Mouse (Mus musculus) CD8-positive naive resting alpha-beta T cell, adult 57 days (primary cell): Measurements from ENCODE around the gene Vmn1r94. TPM values are rescaled to one million over a fixed set of nuclear protein-coding genes. Genes with fewer than 3 reads are reported as not detected.

Source experiments
- total RNA-seq: library from RNA; stranded (reverse); gene quantifications from one replicate; pipeline ENCODE4 v1.2.4, GENCODE M21; 2023

Vmn1r94 gene
- not detected for total RNA-seq

GRCm38 (mm10) chr7:20168277-20168676 is at the start of gene Vmn1r94:
Vmn1r94 (minus strand) TSS chr7:20168377.

DNA sequence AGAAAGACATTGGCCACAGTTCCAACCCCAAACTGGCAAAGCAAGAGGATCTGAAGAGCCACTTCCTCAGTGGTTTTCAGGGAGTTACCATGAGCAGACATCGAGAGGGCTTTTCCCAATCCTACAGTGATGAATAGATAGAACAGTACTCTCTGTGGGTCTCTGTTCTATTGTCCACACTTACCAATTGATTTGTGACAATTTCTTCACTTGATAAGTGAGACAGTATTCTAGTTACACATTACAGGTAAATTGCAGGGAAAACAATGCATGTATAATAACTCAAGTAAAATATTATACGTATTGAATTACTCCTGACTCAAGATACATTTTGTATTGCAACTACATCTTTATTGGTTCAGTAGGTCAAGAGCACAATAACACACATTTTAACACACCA is 37.3 kb upstream of the Vmn1r94 start, which contains the start of gene Gm6164:
Gm6164 (minus strand) TSS at position 101 of the 400 bp plus-strand sequence.

DNA sequence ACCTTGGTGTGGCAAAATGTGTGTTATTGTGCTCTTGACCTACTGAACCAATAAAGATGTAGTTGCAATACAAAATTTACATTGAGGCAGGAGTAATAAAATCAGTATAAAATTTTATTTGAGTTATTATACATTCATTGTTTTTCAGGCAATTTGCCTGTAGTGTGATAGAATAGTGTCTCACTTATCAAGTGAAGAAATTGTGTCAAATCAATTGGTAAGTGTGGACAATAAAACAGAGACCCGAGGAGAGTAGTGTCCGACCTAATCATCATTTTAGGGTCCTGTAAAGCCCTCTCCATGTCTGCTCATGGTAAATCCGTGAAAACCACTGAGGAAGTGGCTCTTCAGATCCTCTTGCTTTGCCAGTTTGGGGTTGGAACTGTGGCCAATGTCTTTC is 25.2 kb upstream of the Vmn1r94 start, which contains the start of gene Vmn1r95:
Vmn1r95 (plus strand) TSS at position 301 of the 400 bp plus-strand sequence.

GRCm38 (mm10) chr7:20138988-20139387 is 29.2 kb downstream of the Vmn1r94 start, which contains the start of gene Vmn1r93:
Vmn1r93 (minus strand) TSS chr7:20139088.

GRCm38 (mm10) chr7:20122479-20122878 is 45.7 kb downstream of the Vmn1r94 start, which contains the start of gene Gm16442:
Gm16442 (minus strand) TSS chr7:20122579.

Other genes starting within 250 kb of the Vmn1r94 start
- 40.8 TPM for gene Pvr, start 247.2 kb downstream of the Vmn1r94 start, total RNA-seq
- gene Igsf23, start 217.6 kb downstream of the Vmn1r94 start, total RNA-seq = 0.89 TPM
- gene Ceacam20, start 203.0 kb downstream of the Vmn1r94 start, total RNA-seq = not detected
- gene Nlrp9b, start 176.9 kb downstream of the Vmn1r94 start, total RNA-seq = not detected
- not detected for gene Vmn1r91, start 68.7 kb downstream of the Vmn1r94 start, total RNA-seq
- not detected for gene Gm16442, start 45.8 kb downstream of the Vmn1r94 start, total RNA-seq
- not detected for gene Vmn1r93, start 29.3 kb downstream of the Vmn1r94 start, total RNA-seq
- gene Vmn1r95, start 25.3 kb upstream of the Vmn1r94 start, total RNA-seq = not detected
- not detected for gene Gm6164, start 37.2 kb upstream of the Vmn1r94 start, total RNA-seq
- not detected for gene Gm4498, start 65.5 kb upstream of the Vmn1r94 start, total RNA-seq
- gene Gm5890, start 94.5 kb upstream of the Vmn1r94 start, total RNA-seq = not detected
- not detected for gene Gm4133, start 165.7 kb upstream of the Vmn1r94 start, total RNA-seq
- not detected for gene Gm5728, start 207.0 kb upstream of the Vmn1r94 start, total RNA-seq
- not detected for gene Vmn1r100, start 249.6 kb upstream of the Vmn1r94 start, total RNA-seq